Mouse (Mus musculus): ENCODE data around the gene Spata17. TPM values are rescaled to one million over a fixed set of nuclear protein-coding genes. Genes with fewer than 3 reads are reported as not detected.

Spata17 gene
- polyA plus RNA-seq, 1 experiment: not detected

DNA sequence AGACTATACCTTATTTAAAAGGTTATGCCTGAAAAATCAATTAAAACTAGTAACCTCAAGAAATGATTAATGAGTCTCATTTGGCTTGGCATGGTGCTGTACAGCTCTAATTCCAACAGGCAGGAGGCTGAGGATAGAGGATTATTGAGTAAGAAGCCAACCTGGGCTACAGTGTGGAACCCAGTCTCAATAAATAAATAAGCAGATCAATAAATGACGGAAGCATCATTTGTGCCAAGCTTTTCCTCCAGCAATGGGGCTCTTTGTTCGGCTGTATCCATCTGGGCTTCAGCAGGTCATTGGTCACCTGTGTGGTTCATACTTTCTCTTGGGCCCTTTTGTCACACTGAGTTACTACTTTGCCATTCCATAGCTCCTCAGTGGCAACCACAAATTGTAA lies 201.1 kb downstream of the Spata17 start:
- Histone ChIP-seq H3K4me1 (ENCODE audit: control insufficient read depth, insufficient read depth, low read length) (no peaks in the 10 kb centered on the region), H3K27ac (ENCODE audit: insufficient read depth, low read depth, low read length) (no peak overlapping the region), H3K4me3 (ENCODE audit: insufficient read depth, low read length) (no peak overlapping the region)
- TF ChIP-seq POLR2A (IDR thresholded peaks at IDR 0.05; ENCODE audit: borderline replicate concordance, low read depth, low read length): no peak
- TF ChIP-seq CTCF (IDR thresholded peaks at IDR 0.05; ENCODE audit: low read depth, low read length): no peak

DNA sequence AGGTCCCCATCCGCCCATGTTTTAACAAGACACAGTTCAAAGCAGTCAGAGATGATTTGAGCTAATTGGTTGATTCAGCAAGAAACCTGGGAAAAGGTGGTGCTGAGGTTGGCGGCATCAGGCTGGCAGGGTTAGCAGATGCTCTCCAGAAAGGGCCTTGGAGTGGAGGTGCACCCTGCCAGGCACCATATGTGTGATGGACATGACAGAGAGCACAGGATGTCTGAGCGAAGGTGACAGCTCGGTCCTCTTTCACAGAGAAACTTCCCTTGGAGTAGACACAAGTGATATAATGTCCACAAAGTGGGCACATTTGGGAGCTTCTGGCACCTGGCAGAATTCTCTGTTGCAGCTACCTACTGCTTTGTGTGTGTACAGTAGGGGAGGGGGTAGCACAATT lies 203.7 kb downstream of the Spata17 start:
- no peak for TF ChIP-seq CTCF (IDR thresholded peaks at IDR 0.05; ENCODE audit: low read depth, low read length)
- TF ChIP-seq POLR2A (IDR thresholded peaks at IDR 0.05; ENCODE audit: borderline replicate concordance, low read depth, low read length): no peak
- Histone ChIP-seq H3K4me1 (ENCODE audit: control insufficient read depth, insufficient read depth, low read length) (no peaks in the 10 kb centered on the region), H3K27ac (ENCODE audit: insufficient read depth, low read depth, low read length) (no peak overlapping the region), H3K4me3 (ENCODE audit: insufficient read depth, low read length) (no peak overlapping the region)

GRCm38 (mm10) chr1:187010071-187010470 lies 205.2 kb downstream of the Spata17 start:
- Histone ChIP-seq H3K4me3 (ENCODE audit: insufficient read depth, low read length) (no peak overlapping the region), H3K27ac (ENCODE audit: insufficient read depth, low read depth, low read length) (no peak overlapping the region), H3K4me1 (ENCODE audit: control insufficient read depth, insufficient read depth, low read length) (no peaks in the 10 kb centered on the region)
- no peak for TF ChIP-seq CTCF (IDR thresholded peaks at IDR 0.05; ENCODE audit: low read depth, low read length)
- TF ChIP-seq POLR2A (IDR thresholded peaks at IDR 0.05; ENCODE audit: borderline replicate concordance, low read depth, low read length): no peak

DNA sequence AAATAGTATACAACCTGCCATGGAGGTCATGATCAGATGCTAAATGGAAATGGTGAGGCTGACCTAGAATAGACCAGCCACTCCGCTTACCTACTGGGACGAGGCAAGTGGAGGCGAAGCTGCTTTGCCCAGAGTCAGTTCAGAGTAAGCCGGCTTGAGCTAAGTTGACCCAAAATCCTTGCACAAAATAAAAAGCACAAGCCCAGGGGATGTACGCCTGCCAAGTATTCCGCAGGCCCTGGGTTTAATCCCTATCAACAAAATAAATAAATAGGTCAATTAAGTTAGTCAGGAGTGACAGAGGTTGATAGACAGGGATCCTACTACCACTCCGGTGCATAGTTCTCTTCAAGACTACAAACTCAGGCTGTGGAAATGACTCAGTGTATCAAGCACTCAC lies 207.0 kb downstream of the Spata17 start:
- no peak overlapping the region for H3K27ac ChIP-seq (ENCODE audit: insufficient read depth, low read depth, low read length)
- H3K4me3 ChIP-seq (ENCODE audit: insufficient read depth, low read length): no peak overlapping the region
- TF ChIP-seq POLR2A (IDR thresholded peaks at IDR 0.05; ENCODE audit: borderline replicate concordance, low read depth, low read length) (no peak), CTCF (IDR thresholded peaks at IDR 0.05; ENCODE audit: low read depth, low read length) (no peak)
- no peaks in the 10 kb centered on the region for H3K4me1 ChIP-seq (ENCODE audit: control insufficient read depth, insufficient read depth, low read length)

DNA sequence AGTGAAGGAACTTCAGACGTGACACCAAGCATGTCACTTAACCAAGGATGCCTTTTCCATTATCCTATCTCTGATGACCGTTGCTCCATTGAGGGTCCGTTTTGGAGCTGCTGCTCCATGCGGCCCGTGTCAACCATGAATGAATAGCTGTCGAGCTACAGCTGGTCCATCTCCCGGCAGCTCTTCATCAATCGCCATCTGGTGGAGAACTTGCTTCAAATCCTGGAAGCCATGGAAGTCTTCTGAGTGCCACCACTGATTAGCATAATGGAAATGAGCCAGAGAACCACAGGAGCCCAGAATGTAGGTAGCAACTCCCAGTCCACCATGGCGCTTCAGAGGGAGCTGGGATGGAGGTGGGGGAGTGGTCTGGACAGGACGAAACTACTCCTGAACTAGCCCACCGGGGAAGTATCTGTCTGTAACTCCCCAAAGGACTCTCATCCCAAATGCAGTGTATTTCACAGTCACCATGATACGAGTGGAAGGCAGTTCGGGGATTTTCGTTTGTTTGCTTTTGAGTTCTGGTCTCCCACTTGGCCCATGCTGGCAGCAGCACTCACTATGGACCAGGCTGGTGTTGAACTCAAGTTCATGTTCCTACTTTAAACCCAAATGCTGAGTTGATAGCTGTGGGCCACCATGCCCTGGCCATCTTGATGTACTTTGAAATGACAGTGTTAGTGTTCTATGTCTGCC lies 208.9 kb downstream of the Spata17 start:
- Histone ChIP-seq H3K4me3 (ENCODE audit: insufficient read depth, low read length) (no peak overlapping the region), H3K27ac (ENCODE audit: insufficient read depth, low read depth, low read length) (no peak overlapping the region), H3K4me1 (ENCODE audit: control insufficient read depth, insufficient read depth, low read length) (no peaks in the 10 kb centered on the region)
- TF ChIP-seq POLR2A (IDR thresholded peaks at IDR 0.05; ENCODE audit: borderline replicate concordance, low read depth, low read length) (no peak), CTCF (IDR thresholded peaks at IDR 0.05; ENCODE audit: low read depth, low read length) (no peak)

- Histone ChIP-seq H3K27ac (ENCODE audit: insufficient read depth, low read depth, low read length) (no peak overlapping the region), H3K4me1 (ENCODE audit: control insufficient read depth, insufficient read depth, low read length) (no peaks in the 10 kb centered on the region), H3K4me3 (ENCODE audit: insufficient read depth, low read length) (no peak overlapping the region)
- no peak for TF ChIP-seq CTCF (IDR thresholded peaks at IDR 0.05; ENCODE audit: low read depth, low read length)
Observed at GRCm38 (mm10) chr1:187004306-187004705, 211.0 kb downstream of the Spata17 start.

- TF ChIP-seq CTCF (IDR thresholded peaks at IDR 0.05; ENCODE audit: low read depth, low read length): no peak
- no peak for TF ChIP-seq POLR2A (IDR thresholded peaks at IDR 0.05; ENCODE audit: borderline replicate concordance, low read depth, low read length)
- Histone ChIP-seq H3K4me1 (ENCODE audit: control insufficient read depth, insufficient read depth, low read length) (no peaks in the 10 kb centered on the region), H3K4me3 (ENCODE audit: insufficient read depth, low read length) (no peak overlapping the region), H3K27ac (ENCODE audit: insufficient read depth, low read depth, low read length) (no peak overlapping the region)
Observed at GRCm38 (mm10) chr1:187003441-187003861, 211.8 kb downstream of the Spata17 start.

GRCm38 (mm10) chr1:186997596-186998304 lies 217.5 kb downstream of the Spata17 start:
- no peak overlapping the region for H3K4me3 ChIP-seq (ENCODE audit: insufficient read depth, low read length)
- no peaks in the 10 kb centered on the region for H3K4me1 ChIP-seq (ENCODE audit: control insufficient read depth, insufficient read depth, low read length)
- no peak for TF ChIP-seq CTCF (IDR thresholded peaks at IDR 0.05; ENCODE audit: low read depth, low read length)
- no peak for TF ChIP-seq POLR2A (IDR thresholded peaks at IDR 0.05; ENCODE audit: borderline replicate concordance, low read depth, low read length)

More at GRCm38 (mm10) chr1:186997596-186998304, 217.5 kb downstream of the Spata17 start:
- no peak overlapping the region for H3K27ac ChIP-seq (ENCODE audit: insufficient read depth, low read depth, low read length)

Other genes starting within 250 kb of the Spata17 start
- gene D1Pas1, start 248.0 kb downstream of the Spata17 start, polyA plus RNA-seq (2012; ENCODE audit: insufficient read depth, insufficient read length, missing spikeins): not detected in 2 replicates
- 11.6 and 12.7 TPM in 2 replicates for gene Gpatch2, start within 50 bp of the Spata17 start, polyA plus RNA-seq (2012; ENCODE audit: insufficient read depth, insufficient read length, missing spikeins)

All from bone marrow macrophage, adult 2 months (primary cell).